Mouse (Mus musculus) liver, embryonic 16.5 days (tissue): ENCODE measurements around the gene Id1. TPM values are rescaled to one million over a fixed set of nuclear protein-coding genes. Genes with fewer than 3 reads are reported as not detected.

ENCODE experiments used
- ATAC-seq: fragments of 200-750 bp; cut with Nextera tagmentation; 2 replicates; pipeline ENCODE4 v1.8.0; 2017; ENCODE audit warnings: low read depth, mild to moderate bottlenecking, moderate number of reproducible peaks, moderate library complexity
- H3K27ac ChIP-seq: fragments of 300-500 bp; sonication (generic); 2 replicates; pipeline ENCODE4 v1.5.1; 2014; ENCODE audit warnings: mild to moderate bottlenecking, low read length
- H3K27me3 ChIP-seq: fragments of 300-500 bp; sonication (generic); 2 replicates; pipeline ENCODE4 v1.6.1; 2014; ENCODE audit warnings: low read depth, low read length, mixed read lengths; ENCODE audit not compliant: control insufficient read depth, insufficient read depth
- H3K36me3 ChIP-seq: fragments of 300-500 bp; sonication (generic); 2 replicates; pipeline ENCODE4 v1.6.1; 2014; ENCODE audit warnings: mild to moderate bottlenecking; ENCODE audit not compliant: control insufficient read depth, insufficient read depth
- H3K4me1 ChIP-seq: fragments of 300-500 bp; sonication (generic); 2 replicates; pipeline ENCODE4 v1.6.1; 2014; ENCODE audit warnings: low read depth, low read length, mixed read lengths; ENCODE audit not compliant: control insufficient read depth
- H3K4me2 ChIP-seq: fragments of 300-500 bp; sonication (generic); 2 replicates; pipeline ENCODE4 v1.6.1; 2014; ENCODE audit warnings: low read depth, low read length, mixed read lengths
- H3K4me3 ChIP-seq: fragments of 300-500 bp; sonication (generic); 2 replicates; pipeline ENCODE4 v1.5.1; 2014; ENCODE audit warnings: low read depth, mild to moderate bottlenecking, low read length
- H3K9ac ChIP-seq: fragments of 300-500 bp; sonication (generic); 2 replicates; pipeline ENCODE4 v1.6.1; 2014; ENCODE audit warnings: low read depth, low read length
- H3K9me3 ChIP-seq: fragments of 300-500 bp; sonication (generic); replicated peaks from 2 replicates; pipeline ENCODE4 v1.6.1; 2016; ENCODE audit warnings: low read length; ENCODE audit not compliant: control insufficient read depth
- WGBS: fragments of 180-500 bp; shearing (Covaris S2); extraction: QIAGEN DNeasy Blood & Tissue Kit; methylation state at CpG from one replicate; pipeline ENCODE4 v1.1.7; 2014; ENCODE audit not compliant: insufficient replicate concordance; 5-methylcytosine and 5-hydroxymethylcytosine counted together
- microRNA-seq: library from miRNA; unstranded; fragments of <30 nt; microRNA quantifications from one replicate; pipeline ENCODE4, GENCODE M21; 2016
- polyA plus RNA-seq: library from polyadenylated mRNA; unstranded; fragments of >200 nt; fragmentation: Nextera tagmentation; extraction: Ambion mirVana; gene quantifications from 2 replicates; pipeline ENCODE4 v1.2.1, GENCODE M21; 2015

Gene Id1
- polyA plus RNA-seq, 1 experiment from 2014 or later, result 18.8 TPM

GRCm38 (mm10) chr2:152782656-152783055, 46.6 kb downstream of the Id1 start:
- Histone ChIP-seq H3K4me3 (no peak overlapping the region), H3K9me3 (no peaks in the 10 kb centered on the region), H3K4me2 (no peak overlapping the region), H3K9ac (no peak overlapping the region), H3K27me3 (no peaks in the 10 kb centered on the region), H3K4me1 (peaks cover 63% of the 10 kb centered on the region), H3K36me3 (peaks cover 25% of the 10 kb centered on the region), H3K27ac (0 out of 2 replicates have a peak overlapping the region, but pooled peaks have one; percentile 7)
- 61% methylated on average over 5 of the region's 5 CpGs for WGBS
- ATAC-seq, result no peak

- H3K9me3 ChIP-seq, result no peaks in the 10 kb centered on the region
- ATAC-seq, result no peak
- H3K27me3 ChIP-seq, result no peaks in the 10 kb centered on the region
- H3K4me1 ChIP-seq, result peaks cover 69% of the 10 kb centered on the region
- peaks cover 25% of the 10 kb centered on the region for H3K36me3 ChIP-seq
- no peak overlapping the region for H3K4me3 ChIP-seq
- H3K4me2 ChIP-seq, result no peak overlapping the region
- WGBS, result 91% methylated on average over 5 of the region's 5 CpGs
- H3K9ac ChIP-seq, result no peak overlapping the region
- H3K27ac ChIP-seq, result no peak overlapping the region
Observed at GRCm38 (mm10) chr2:152783241-152783640, 47.2 kb downstream of the Id1 start.

DNA sequence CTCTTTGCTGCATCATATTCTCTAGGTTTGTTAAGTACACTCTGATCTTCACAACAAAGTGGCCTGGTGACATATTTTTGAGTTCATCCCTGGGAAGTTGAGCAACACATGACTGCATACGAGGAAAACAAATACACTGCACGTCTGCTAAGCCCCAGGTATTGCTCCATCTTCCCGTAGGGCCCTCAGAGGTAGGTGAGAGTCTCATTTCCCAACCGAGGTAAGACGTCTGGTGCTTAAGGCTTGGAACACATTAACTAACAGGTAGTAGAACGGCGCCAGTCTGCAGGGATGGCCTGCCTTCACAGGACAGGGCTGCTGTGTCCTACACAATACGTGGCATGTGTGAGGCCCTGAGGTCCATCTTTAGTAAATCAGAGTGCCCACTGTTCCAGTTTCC, 48.6 kb downstream of the Id1 start:
- WGBS, result 75% methylated on average over 8 of the region's 8 CpGs
- Histone ChIP-seq H3K4me1 (peaks cover 77% of the 10 kb centered on the region), H3K4me3 (no peak overlapping the region), H3K9ac (no peak overlapping the region), H3K9me3 (no peaks in the 10 kb centered on the region), H3K4me2 (no peak overlapping the region), H3K36me3 (peaks cover 25% of the 10 kb centered on the region), H3K27me3 (no peaks in the 10 kb centered on the region), H3K27ac (peak overlapping the region; percentile 84)
- ATAC-seq, result no peak

GRCm38 (mm10) chr2:152785446-152786350, 49.6 kb downstream of the Id1 start:
- WGBS, result 29% methylated on average over 18 of the region's 18 CpGs
- peak overlapping the region; percentile 84 for H3K27ac ChIP-seq
- H3K4me1 ChIP-seq, result peaks cover 88% of the 10 kb centered on the region
- H3K4me2 ChIP-seq, result peak overlapping the region; percentile 38
- ATAC-seq, result no peak
- peaks cover 20% of the 10 kb centered on the region for H3K36me3 ChIP-seq
- no peaks in the 10 kb centered on the region for H3K27me3 ChIP-seq
- H3K9me3 ChIP-seq, result no peaks in the 10 kb centered on the region
- peak overlapping the region; percentile 24 for H3K4me3 ChIP-seq
- peak overlapping the region; percentile 68 for H3K9ac ChIP-seq

Small RNAs within 50 kb of the gene (microRNA-seq; reads per million reads assigned to microRNA genes)
- not detected for gene Gm23802

Other genes with a start within 250 kb of the Id1 start
- not detected in 2 replicates for gene Defb22, start 246.1 kb upstream of the Id1 start, polyA plus RNA-seq
- gene Defb26, start 224.6 kb upstream of the Id1 start, polyA plus RNA-seq, result not detected in 2 replicates
- gene Defb28, start 218.0 kb upstream of the Id1 start, polyA plus RNA-seq, result not detected in 2 replicates
- not detected in 2 replicates for gene Defb29, start 196.2 kb upstream of the Id1 start, polyA plus RNA-seq
- not detected in 2 replicates for gene Gm17416, start 166.9 kb upstream of the Id1 start, polyA plus RNA-seq
- gene Defb21, start 163.5 kb upstream of the Id1 start, polyA plus RNA-seq, result not detected in 2 replicates
- gene Defb19, start 155.9 kb upstream of the Id1 start, polyA plus RNA-seq, result not detected in 2 replicates
- not detected in 2 replicates for gene Defb45, start 136.9 kb upstream of the Id1 start, polyA plus RNA-seq
- gene Defb36, start 131.9 kb upstream of the Id1 start, polyA plus RNA-seq, result not detected in 2 replicates
- gene Defb25, start 113.2 kb upstream of the Id1 start, polyA plus RNA-seq, result not detected in 2 replicates
- 1.1 TPM in 2 replicates for gene Rem1, start 109.3 kb upstream of the Id1 start, polyA plus RNA-seq
- gene H13, start 66.8 kb upstream of the Id1 start, polyA plus RNA-seq, result 45.5 and 52.7 TPM in 2 replicates
- 10.2 and 11.1 TPM in 2 replicates for gene Mcts2, start 49.2 kb upstream of the Id1 start, polyA plus RNA-seq
- gene Cox4i2, start 17.9 kb downstream of the Id1 start, polyA plus RNA-seq, result 0.95 and 1.4 TPM in 2 replicates
- gene Bcl2l1, start 95.5 kb downstream of the Id1 start, polyA plus RNA-seq, result 213 and 241 TPM in 2 replicates
- 57.7 and 58.9 TPM in 2 replicates for gene Tpx2, start 111.7 kb downstream of the Id1 start, polyA plus RNA-seq
- gene Mylk2, start 175.1 kb downstream of the Id1 start, polyA plus RNA-seq, result 0.13 and 0.24 TPM in 2 replicates
- 0.21 and 0.35 TPM in 2 replicates for gene Foxs1, start 197.0 kb downstream of the Id1 start, polyA plus RNA-seq
- not detected in 2 replicates for gene Dusp15, start 215.4 kb downstream of the Id1 start, polyA plus RNA-seq
- 0.09 and 0.13 TPM in 2 replicates for gene Ttll9, start 226.2 kb downstream of the Id1 start, polyA plus RNA-seq